Mouse (Mus musculus) heart, embryonic 13.5 days (tissue): ENCODE results near the gene Anxa2. TPM values are rescaled to one million over a fixed set of nuclear protein-coding genes. Genes with fewer than 3 reads are reported as not detected.

Experiments used
- ATAC-seq: fragments of 200-750 bp; cut with Nextera tagmentation; 2 replicates; pipeline ENCODE4 v1.8.0; 2017; ENCODE audit warnings: moderate TSS enrichment; ENCODE audit not compliant: insufficient number of reproducible peaks, low FRiP score, low TSS enrichment; ENCODE audit errors: extremely low read depth
- H3K27ac ChIP-seq: fragments of 300-500 bp; sonication (generic); replicated peaks from 2 replicates; pipeline ENCODE4 v1.5.1; 2015; ENCODE audit warnings: moderate library complexity, mild to moderate bottlenecking, inconsistent platforms
- H3K27me3 ChIP-seq: fragments of 300-500 bp; sonication (generic); replicated peaks from 2 replicates; pipeline ENCODE4 v1.6.1; 2015; ENCODE audit warnings: mild to moderate bottlenecking, inconsistent platforms
- H3K36me3 ChIP-seq: fragments of 300-500 bp; sonication (generic); 2 replicates; pipeline ENCODE4 v1.6.1; 2015; ENCODE audit warnings: mild to moderate bottlenecking, inconsistent platforms
- H3K4me1 ChIP-seq: fragments of 300-500 bp; sonication (generic); 2 replicates; pipeline ENCODE4 v1.6.1; 2015; ENCODE audit warnings: inconsistent platforms
- H3K4me2 ChIP-seq: fragments of 300-500 bp; sonication (generic); 2 replicates; pipeline ENCODE4 v1.6.1; 2015; ENCODE audit warnings: inconsistent platforms, mild to moderate bottlenecking, moderate library complexity
- H3K4me3 ChIP-seq: fragments of 300-500 bp; sonication (generic); 2 replicates; pipeline ENCODE4 v1.5.1; 2015; ENCODE audit warnings: moderate library complexity, mild to moderate bottlenecking, inconsistent platforms
- H3K9ac ChIP-seq: fragments of 300-500 bp; sonication (generic); 2 replicates; pipeline ENCODE4 v1.6.1; 2015; ENCODE audit warnings: inconsistent platforms, mild to moderate bottlenecking, moderate library complexity
- H3K9me3 ChIP-seq: fragments of 300-500 bp; sonication (generic); 2 replicates; pipeline ENCODE4 v1.6.1; 2016; ENCODE audit warnings: inconsistent platforms
- WGBS: fragments of 180-500 bp; shearing (Covaris S2); methylation state at CpG from one replicate; pipeline ENCODE4 v1.1.7; 2015; ENCODE audit warnings: mixed read lengths; 5-methylcytosine and 5-hydroxymethylcytosine counted together
- polyA plus RNA-seq: library from polyadenylated mRNA; unstranded; fragments of >200 nt; fragmentation: Nextera tagmentation; extraction: Ambion mirVana; gene quantifications from 2 replicates; pipeline ENCODE4 v1.2.1, GENCODE M21; 2015

Gene Anxa2
- polyA plus RNA-seq: 450 and 490 TPM in 2 replicates

GRCm38 (mm10) chr9:69453066-69453900 is at the start of gene Anxa2:
Anxa2 (plus strand) TSS chr9:69453620.
- Histone ChIP-seq H3K4me1 (peaks cover 57% of the 10 kb centered on the region), H3K27me3 (no peaks in the 10 kb centered on the region), H3K27ac (peak within 1 kb of the TSS; percentile 88), H3K36me3 (peaks cover 6% of the 10 kb centered on the region; the same call in 1 of the 2 replicates), H3K9me3 (no peaks in the 10 kb centered on the region), H3K4me2 (peak within 1 kb of the TSS; percentile 85), H3K9ac (peak within 1 kb of the TSS; percentile 97), H3K4me3 (peak within 1 kb of the TSS; percentile 67)
- ATAC-seq: peak; percentile 85
- 8% methylated on average over 37 of the region's 37 CpGs for WGBS

DNA sequence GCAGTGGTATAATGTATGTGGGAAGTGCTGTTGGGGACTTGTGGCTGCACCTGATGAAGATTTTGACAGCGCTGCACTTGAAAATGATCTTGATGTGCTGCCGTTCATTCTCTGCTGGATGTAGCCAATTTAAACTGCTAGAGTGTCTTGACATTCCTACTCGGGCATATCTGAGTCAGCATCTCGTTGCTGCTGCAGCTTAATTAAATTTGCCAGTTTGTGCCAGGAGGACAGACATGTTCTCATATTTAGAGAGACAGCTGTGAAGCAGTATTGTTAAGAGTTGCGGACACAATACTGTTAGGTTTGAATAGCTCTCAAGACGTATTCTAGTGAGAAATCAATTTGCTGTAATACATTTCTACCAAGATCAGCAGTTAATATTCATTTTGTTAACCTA is 48.7 kb upstream of the Anxa2 start:
- Histone ChIP-seq H3K4me2 (no peak overlapping the region), H3K9ac (no peak overlapping the region), H3K36me3 (peaks cover 19% of the 10 kb centered on the region), H3K4me3 (no peak overlapping the region), H3K27me3 (no peaks in the 10 kb centered on the region), H3K27ac (no peak overlapping the region), H3K9me3 (no peaks in the 10 kb centered on the region), H3K4me1 (no peaks in the 10 kb centered on the region)
- WGBS: 74% methylated on average over 6 of the region's 6 CpGs
- no peak for ATAC-seq

GRCm38 (mm10) chr9:69419476-69419875 is 33.9 kb upstream of the Anxa2 start:
- Histone ChIP-seq H3K9me3 (no peaks in the 10 kb centered on the region), H3K9ac (no peak overlapping the region), H3K27me3 (no peaks in the 10 kb centered on the region), H3K4me3 (no peak overlapping the region), H3K4me2 (no peak overlapping the region), H3K27ac (no peak overlapping the region), H3K4me1 (no peaks in the 10 kb centered on the region), H3K36me3 (peaks cover 67% of the 10 kb centered on the region)
- no peak for ATAC-seq
- 86% methylated on average over 1 of the region's 1 CpGs for WGBS

- 80% methylated on average over 3 of the region's 3 CpGs for WGBS
These were observed 22.9 kb upstream of the Anxa2 start for GRCm38 (mm10) chr9:69430531-69430930.

GRCm38 (mm10) chr9:69431863-69432555 is 21.4 kb upstream of the Anxa2 start:
- Histone ChIP-seq H3K4me3 (no peak overlapping the region), H3K36me3 (peaks cover 47% of the 10 kb centered on the region), H3K4me2 (no peak overlapping the region), H3K9me3 (no peaks in the 10 kb centered on the region), H3K9ac (no peak overlapping the region), H3K27ac (peak overlapping the region; percentile 25), H3K4me1 (peaks cover 14% of the 10 kb centered on the region), H3K27me3 (no peaks in the 10 kb centered on the region)
- 40% methylated on average over 6 of the region's 6 CpGs for WGBS
- ATAC-seq: no peak

More at GRCm38 (mm10) chr9:69430531-69430930, 22.9 kb upstream of the Anxa2 start:
- Histone ChIP-seq H3K27ac (no peak overlapping the region), H3K36me3 (peaks cover 59% of the 10 kb centered on the region), H3K9me3 (no peaks in the 10 kb centered on the region), H3K4me1 (peaks cover 14% of the 10 kb centered on the region), H3K4me2 (no peak overlapping the region), H3K9ac (no peak overlapping the region), H3K27me3 (no peaks in the 10 kb centered on the region), H3K4me3 (no peak overlapping the region)
- no peak for ATAC-seq

DNA sequence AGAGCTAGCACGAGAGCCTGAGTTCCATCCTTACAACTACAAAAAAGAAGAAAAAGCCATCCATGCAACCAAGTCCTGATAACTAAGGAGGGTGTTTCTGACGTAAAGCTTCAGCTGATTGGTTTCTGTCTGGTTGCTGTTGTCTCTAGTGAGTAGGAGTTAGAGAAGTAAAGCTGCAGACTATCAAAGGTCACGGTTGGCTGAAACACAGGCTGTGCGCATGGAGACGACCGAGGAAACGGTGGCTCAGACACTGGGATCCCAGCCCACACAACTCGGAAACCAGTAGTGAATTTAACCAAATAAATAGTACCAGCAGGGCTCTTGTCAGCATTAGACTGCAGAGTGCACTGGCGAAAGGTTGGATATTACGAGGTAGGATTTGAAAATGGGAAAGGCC is 18.2 kb upstream of the Anxa2 start:
- Histone ChIP-seq H3K4me1 (peaks cover 20% of the 10 kb centered on the region), H3K4me2 (no peak overlapping the region), H3K27ac (no peak overlapping the region), H3K27me3 (no peaks in the 10 kb centered on the region), H3K36me3 (peaks cover 21% of the 10 kb centered on the region), H3K9me3 (no peaks in the 10 kb centered on the region), H3K9ac (no peak overlapping the region), H3K4me3 (no peak overlapping the region)
- WGBS: 60% methylated on average over 10 of the region's 10 CpGs
- ATAC-seq: no peak

GRCm38 (mm10) chr9:69435662-69436061 is 17.8 kb upstream of the Anxa2 start:
- Histone ChIP-seq H3K27ac (no peak overlapping the region), H3K9ac (no peak overlapping the region), H3K4me1 (peaks cover 21% of the 10 kb centered on the region), H3K4me2 (no peak overlapping the region), H3K27me3 (no peaks in the 10 kb centered on the region), H3K9me3 (no peaks in the 10 kb centered on the region), H3K36me3 (peaks cover 16% of the 10 kb centered on the region), H3K4me3 (no peak overlapping the region)
- ATAC-seq: no peak

DNA sequence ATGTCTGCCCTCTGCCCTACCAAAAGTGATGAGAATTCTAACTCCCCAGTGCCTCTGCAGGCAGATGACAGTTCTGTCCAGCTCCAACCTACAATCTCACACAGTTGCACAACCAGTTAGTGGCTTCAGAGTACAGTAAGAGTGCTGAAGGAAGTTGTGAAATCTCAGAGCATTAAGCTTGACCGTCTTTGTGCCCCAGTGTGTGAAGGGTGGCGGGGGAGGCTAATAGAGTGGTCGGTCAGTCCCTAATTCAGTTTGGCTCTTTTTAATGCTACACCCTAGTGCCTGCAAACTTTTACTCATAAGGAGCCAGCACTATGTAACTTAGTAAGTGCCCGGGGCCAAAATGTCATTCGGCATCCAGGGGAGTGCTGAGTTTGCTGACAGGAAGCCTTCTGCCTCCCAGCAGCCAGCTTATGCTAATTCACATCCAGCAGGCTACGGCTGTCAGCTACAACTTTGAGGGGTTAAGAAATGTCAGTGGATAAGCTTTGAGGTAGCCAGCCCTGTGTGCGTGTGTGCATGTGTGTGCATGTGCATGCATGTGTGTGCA is 13.5 kb upstream of the Anxa2 start:
- Histone ChIP-seq H3K36me3 (no peaks in the 10 kb centered on the region), H3K4me1 (peaks cover 20% of the 10 kb centered on the region), H3K9ac (peak overlapping the region; percentile 14; the same call in 1 of the 2 replicates), H3K9me3 (no peaks in the 10 kb centered on the region), H3K4me3 (no peak overlapping the region), H3K27ac (0 out of 2 replicates have a peak overlapping the region, but pooled peaks have one; percentile 12), H3K4me2 (no peak overlapping the region; the same call in 1 of the 2 replicates), H3K27me3 (no peaks in the 10 kb centered on the region)
- no peak for ATAC-seq
- 23% methylated on average over 7 of the region's 7 CpGs for WGBS

DNA sequence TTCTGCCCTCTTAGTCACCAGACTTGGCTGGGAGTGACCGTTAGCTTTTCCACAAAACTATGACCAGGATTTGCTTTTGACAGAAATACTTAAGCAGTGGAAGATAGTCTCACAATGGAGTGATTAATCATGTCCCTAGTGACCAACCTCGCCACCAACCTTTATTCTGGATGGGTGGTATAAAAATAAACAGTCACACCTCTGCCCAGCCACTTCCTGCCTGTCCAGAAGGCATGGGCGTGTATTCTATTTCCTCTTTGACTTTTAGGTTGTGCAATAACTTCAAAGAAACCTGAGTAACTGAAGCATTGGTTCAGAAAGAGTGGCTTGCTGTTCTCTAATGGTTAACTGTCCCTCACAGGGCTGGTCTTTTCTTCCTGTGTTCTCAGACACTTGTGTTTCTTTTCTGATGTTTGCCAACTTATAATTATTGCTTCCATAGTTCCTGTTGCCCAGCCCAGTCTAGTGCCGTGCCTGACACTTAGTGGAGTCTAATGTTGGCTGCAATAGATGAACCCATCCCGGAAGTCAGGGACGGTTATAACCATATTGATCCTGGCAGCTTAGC is 10.9 kb upstream of the Anxa2 start:
- Histone ChIP-seq H3K4me1 (peaks cover 20% of the 10 kb centered on the region), H3K27ac (no peak overlapping the region), H3K4me3 (no peak overlapping the region), H3K9me3 (no peaks in the 10 kb centered on the region), H3K36me3 (no peaks in the 10 kb centered on the region), H3K4me2 (no peak overlapping the region), H3K9ac (no peak overlapping the region), H3K27me3 (no peaks in the 10 kb centered on the region)
- ATAC-seq: no peak
- WGBS: 59% methylated on average over 6 of the region's 6 CpGs

- Histone ChIP-seq H3K4me1 (peaks cover 20% of the 10 kb centered on the region), H3K4me3 (no peak overlapping the region), H3K4me2 (no peak overlapping the region), H3K27me3 (no peaks in the 10 kb centered on the region), H3K36me3 (no peaks in the 10 kb centered on the region), H3K27ac (no peak overlapping the region), H3K9me3 (no peaks in the 10 kb centered on the region), H3K9ac (no peak overlapping the region)
- WGBS: 39% methylated on average over 3 of the region's 3 CpGs
- no peak for ATAC-seq
These were observed 10.2 kb upstream of the Anxa2 start for GRCm38 (mm10) chr9:69443203-69443602.

GRCm38 (mm10) chr9:69448801-69449200 is 4.6 kb upstream of the Anxa2 start:
- Histone ChIP-seq H3K4me1 (peaks cover 18% of the 10 kb centered on the region), H3K9ac (no peak overlapping the region), H3K27me3 (no peaks in the 10 kb centered on the region), H3K4me3 (no peak overlapping the region), H3K27ac (no peak overlapping the region), H3K36me3 (no peaks in the 10 kb centered on the region), H3K4me2 (no peak overlapping the region), H3K9me3 (no peaks in the 10 kb centered on the region)
- 65% methylated on average over 3 of the region's 3 CpGs for WGBS
- no peak for ATAC-seq
